ENCODE assay signal across 10 mouse cellular contexts in the genomic region with DNA sequence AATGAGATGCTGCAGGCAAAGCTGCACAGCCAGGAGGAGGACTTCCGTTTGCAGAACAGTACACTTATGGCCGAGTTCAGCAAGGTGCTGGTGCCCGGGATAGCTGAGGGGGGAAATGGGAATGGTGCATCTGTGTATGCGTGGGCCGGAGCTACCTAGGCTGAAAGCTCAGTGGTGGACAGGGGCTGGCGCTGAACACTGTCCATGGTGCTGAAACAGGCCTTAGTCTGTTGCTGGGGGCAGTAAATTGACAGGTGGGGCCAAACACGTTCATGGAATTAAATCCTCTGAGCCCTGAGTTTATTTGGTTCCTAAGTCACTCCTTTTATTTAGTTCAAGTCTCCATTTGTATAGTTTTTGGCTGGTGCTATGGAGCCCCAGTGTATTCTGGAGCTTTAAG. TPM values are rescaled to one million over a fixed set of nuclear protein-coding genes. Genes with fewer than 3 reads are reported as not detected.
DNase-seq lines count a peak whose midpoint lies in the region; ATAC-seq and TF ChIP-seq lines count a peak whose summit lies in the region.
"Had no signal": no experiment of that assay in that cellular context is flagged by ENCODE, and none has a peak within 500 bp of the region (broad histone marks: within the 10 kb centered on the region; RNA-seq: fewer than 3 reads in every experiment).

No protein-coding gene starts in this region.

- no peak for TF ChIP-seq POLR2A in kidney, adult 2 months (IDR thresholded peaks at IDR 0.05; ENCODE audit: low read depth, low read length)

- no peaks in the 10 kb centered on the region for H3K36me3 ChIP-seq in kidney, adult 2 months (ENCODE audit: control insufficient read depth, insufficient read depth, low read length)
- peaks cover 9% of the 10 kb centered on the region for H3K36me3 ChIP-seq in hindbrain, embryonic 12.5 days

- no peaks in the 10 kb centered on the region for H3K9me3 ChIP-seq in hindbrain, embryonic 12.5 days (replicated peaks)
- H3K9me3 ChIP-seq: forebrain, embryonic 12.5 days had no signal

- TF ChIP-seq CTCF in kidney, adult 2 months (conservative IDR thresholded peaks at IDR 0.05; ENCODE audit: insufficient read depth, insufficient read length, low read depth, low read length), result no peak

- no peak overlapping the region for H3K9ac ChIP-seq in hindbrain, embryonic 12.5 days
- H3K9ac ChIP-seq: forebrain, embryonic 12.5 days had no signal

- no peak overlapping the region for H3K27ac ChIP-seq in kidney, adult 2 months (ENCODE audit: insufficient read depth, low read depth, low read length)
- no peak overlapping the region for H3K27ac ChIP-seq in hindbrain, embryonic 12.5 days
- H3K27ac ChIP-seq: forebrain, embryonic 12.5 days had no signal

- H3K4me2 ChIP-seq in hindbrain, embryonic 12.5 days (replicated peaks), result no peak overlapping the region
- H3K4me2 ChIP-seq: forebrain, embryonic 12.5 days had no signal

- no peaks in the 10 kb centered on the region for H3K27me3 ChIP-seq in kidney, adult 2 months (replicated peaks; ENCODE audit: control insufficient read depth, insufficient read depth, low read length)
- H3K27me3 ChIP-seq in hindbrain, embryonic 12.5 days, result no peaks in the 10 kb centered on the region
- H3K27me3 ChIP-seq: forebrain, embryonic 12.5 days had no signal

- 15% methylated on average over 7 of the region's 7 CpGs for WGBS in kidney, adult 2 months
- WGBS in hindbrain, embryonic 12.5 days, result 49% methylated on average over 7 of the region's 7 CpGs

- no peak for ATAC-seq in hindbrain, embryonic 12.5 days (ENCODE audit: low FRiP score)

- H3K4me3 ChIP-seq in kidney, adult 2 months (ENCODE audit: insufficient read depth, low read depth, low read length), result no peak overlapping the region
- no peak overlapping the region for H3K4me3 ChIP-seq in hindbrain, embryonic 12.5 days
- H3K4me3 ChIP-seq: forebrain, embryonic 12.5 days had no signal

- DNase-seq in kidney, adult 2 months, result peak; percentile 26
- DNase-seq in kidney, adult 9 months, result no peak
- peak; percentile 51 for DNase-seq in adrenal gland, postnatal 14 days
- DNase-seq in heart, postnatal 4 days, result peak; percentile 60
- peak; percentile 47 for DNase-seq in retina, postnatal 1 day
- no peak for DNase-seq in cerebellum, adult 18-20 months
- DNase-seq in cerebellum, postnatal 4 days (ENCODE audit: low spot score in 2 of 2), result no peak

- H3K4me1 ChIP-seq in kidney, adult 2 months (ENCODE audit: control insufficient read depth, insufficient read depth, low read length), result peaks cover 3% of the 10 kb centered on the region; the same call in 1 of the 2 replicates
- peaks cover 6% of the 10 kb centered on the region for H3K4me1 ChIP-seq in hindbrain, embryonic 12.5 days
- H3K4me1 ChIP-seq: forebrain, embryonic 12.5 days had no signal

RNA-seq across cellular contexts. Expression of gene Gripap1, which starts 5.5 kb away (rescaled TPM):
- polyA plus RNA-seq in kidney, adult 2 months (2012; rRNA removed), result 25.5 and 30.3 TPM in 2 replicates
- 49.0 and 56.4 TPM in 2 replicates for total RNA-seq in adrenal gland, postnatal 14 days (2021)
- 10 to 100 TPM; 23.7 to 28.4 TPM for total RNA-seq in heart, postnatal 4 days (2021)
- polyA plus RNA-seq in hindbrain, embryonic 12.5 days (2016; fragmentation: Nextera tagmentation; extraction: Ambion mirVana), result 72.5 and 79.2 TPM in 2 replicates

RNA-seq across cellular contexts. Expression of gene Kcnd1, which starts 27.1 kb away (rescaled TPM):
- polyA plus RNA-seq in kidney, adult 2 months (2012; rRNA removed), result 0.48 and 0.53 TPM in 2 replicates
- total RNA-seq in adrenal gland, postnatal 14 days (2021), result 0.93 and 1.3 TPM in 2 replicates
- total RNA-seq in heart, postnatal 4 days (2021), result under 1 TPM; 0.48 to 0.59 TPM
- 1.1 and 2.0 TPM in 2 replicates for polyA plus RNA-seq in hindbrain, embryonic 12.5 days (2016; fragmentation: Nextera tagmentation; extraction: Ambion mirVana)
- total RNA-seq: liver, adult 2 months had no signal

RNA-seq across cellular contexts. Expression of gene Tfe3, which starts 32.7 kb away (rescaled TPM):
- polyA plus RNA-seq in kidney, adult 2 months (2012; rRNA removed), result 18.8 and 20.1 TPM in 2 replicates
- total RNA-seq in adrenal gland, postnatal 14 days (2021), result 41.0 and 45.4 TPM in 2 replicates
- 10 to 100 TPM; 16.2 to 16.5 TPM for total RNA-seq in heart, postnatal 4 days (2021)
- 33.9 and 34.8 TPM in 2 replicates for polyA plus RNA-seq in hindbrain, embryonic 12.5 days (2016; fragmentation: Nextera tagmentation; extraction: Ambion mirVana)

RNA-seq across cellular contexts. Expression of gene Ccdc120, which starts 44.3 kb away (rescaled TPM):
- 8.3 and 14.1 TPM in 2 replicates for polyA plus RNA-seq in kidney, adult 2 months (2012; rRNA removed)
- 4.2 TPM in 2 replicates for total RNA-seq in adrenal gland, postnatal 14 days (2021)
- total RNA-seq in heart, postnatal 4 days (2021), result 1 to 10 TPM; 1.2 to 3.0 TPM
- 34.5 and 37.7 TPM in 2 replicates for polyA plus RNA-seq in hindbrain, embryonic 12.5 days (2016; fragmentation: Nextera tagmentation; extraction: Ambion mirVana)

RNA-seq across cellular contexts. Expression of gene Otud5, which starts 46.1 kb away (rescaled TPM):
- 26.8 and 30.4 TPM in 2 replicates for polyA plus RNA-seq in kidney, adult 2 months (2012; rRNA removed)
- 62.4 and 64.8 TPM in 2 replicates for total RNA-seq in adrenal gland, postnatal 14 days (2021)
- total RNA-seq in heart, postnatal 4 days (2021), result 10 to 100 TPM; 34.8 to 39.3 TPM
- 60.8 and 72.2 TPM in 2 replicates for polyA plus RNA-seq in hindbrain, embryonic 12.5 days (2016; fragmentation: Nextera tagmentation; extraction: Ambion mirVana)

Comparison
In these comparisons a context has a peak if more than half of its experiments do, and no peak if none do; other contexts are left out.
1. DNase-seq: peak in kidney, adult 2 months (single experiment), adrenal gland, postnatal 14 days (single experiment), heart, postnatal 4 days (single experiment) and retina, postnatal 1 day (single experiment); none in kidney, adult 9 months (single experiment), cerebellum, adult 18-20 months (0 of 2) and cerebellum, postnatal 4 days (0 of 2).